Mouse (Mus musculus): ENCODE data around the gene Rab3il1. TPM values are rescaled to one million over a fixed set of nuclear protein-coding genes. Genes with fewer than 3 reads are reported as not detected.

Gene Rab3il1
- polyA plus RNA-seq, 1 experiment, result not detected

- 93% methylated on average over 4 of the region's 4 CpGs for WGBS
- Histone ChIP-seq H3K27ac (ENCODE audit: insufficient read depth, low read depth, low read length) (no peak overlapping the region), H3K4me3 (ENCODE audit: insufficient read depth, low read depth, low read length) (no peak overlapping the region), H3K4me1 (ENCODE audit: control insufficient read depth, insufficient read depth, low read length) (peaks cover 9% of the 10 kb centered on the region)
- TF ChIP-seq POLR2A (IDR thresholded peaks at IDR 0.05; ENCODE audit: insufficient read depth, low read depth, low read length) (no peak), CTCF (IDR thresholded peaks at IDR 0.05; ENCODE audit: insufficient read depth, low read depth, low read length) (no peak)
Observed at GRCm38 (mm10) chr19:10016151-10016550, 14.7 kb downstream of the Rab3il1 start.

- H3K4me3 ChIP-seq (ENCODE audit: insufficient read depth, low read depth, low read length), result peak overlapping the region; percentile 43
- peaks cover 9% of the 10 kb centered on the region for H3K4me1 ChIP-seq (ENCODE audit: control insufficient read depth, insufficient read depth, low read length)
- TF ChIP-seq POLR2A (IDR thresholded peaks at IDR 0.05; ENCODE audit: insufficient read depth, low read depth, low read length), result no peak
- no peak overlapping the region for H3K27ac ChIP-seq (ENCODE audit: insufficient read depth, low read depth, low read length)
- 9% methylated on average over 44 of the region's 44 CpGs for WGBS
Observed at GRCm38 (mm10) chr19:10017637-10018526, 16.4 kb downstream of the Rab3il1 start.

GRCm38 (mm10) chr19:10018527-10018818, 17.0 kb downstream of the Rab3il1 start:
- WGBS, result 11% methylated on average over 3 of the region's 3 CpGs
- H3K27ac ChIP-seq (ENCODE audit: insufficient read depth, low read depth, low read length), result no peak overlapping the region
- peaks cover 9% of the 10 kb centered on the region for H3K4me1 ChIP-seq (ENCODE audit: control insufficient read depth, insufficient read depth, low read length)
- TF ChIP-seq POLR2A (IDR thresholded peaks at IDR 0.05; ENCODE audit: insufficient read depth, low read depth, low read length) (no peak), CTCF (IDR thresholded peaks at IDR 0.05; ENCODE audit: insufficient read depth, low read depth, low read length) (no peak)
- peak overlapping the region; percentile 43 for H3K4me3 ChIP-seq (ENCODE audit: insufficient read depth, low read depth, low read length)

- WGBS, result 82% methylated on average over 4 of the region's 4 CpGs
- Histone ChIP-seq H3K4me1 (ENCODE audit: control insufficient read depth, insufficient read depth, low read length) (peaks cover 9% of the 10 kb centered on the region), H3K4me3 (ENCODE audit: insufficient read depth, low read depth, low read length) (peak overlapping the region; percentile 3; the same call in 1 of the 2 replicates), H3K27ac (ENCODE audit: insufficient read depth, low read depth, low read length) (no peak overlapping the region)
- TF ChIP-seq POLR2A (IDR thresholded peaks at IDR 0.05; ENCODE audit: insufficient read depth, low read depth, low read length) (no peak), CTCF (IDR thresholded peaks at IDR 0.05; ENCODE audit: insufficient read depth, low read depth, low read length) (no peak)
Observed at GRCm38 (mm10) chr19:10019214-10019760, 17.8 kb downstream of the Rab3il1 start.

GRCm38 (mm10) chr19:10021981-10022380, 20.5 kb downstream of the Rab3il1 start:
- no peak overlapping the region for H3K27ac ChIP-seq (ENCODE audit: insufficient read depth, low read depth, low read length)
- H3K4me3 ChIP-seq (ENCODE audit: insufficient read depth, low read depth, low read length), result no peak overlapping the region
- WGBS, result 87% methylated on average over 2 of the region's 2 CpGs
- TF ChIP-seq CTCF (IDR thresholded peaks at IDR 0.05; ENCODE audit: insufficient read depth, low read depth, low read length) (no peak), POLR2A (IDR thresholded peaks at IDR 0.05; ENCODE audit: insufficient read depth, low read depth, low read length) (no peak)
- H3K4me1 ChIP-seq (ENCODE audit: control insufficient read depth, insufficient read depth, low read length), result peaks cover 11% of the 10 kb centered on the region

- Histone ChIP-seq H3K4me3 (ENCODE audit: insufficient read depth, low read depth, low read length) (no peak overlapping the region), H3K4me1 (ENCODE audit: control insufficient read depth, insufficient read depth, low read length) (peaks cover 10% of the 10 kb centered on the region), H3K27ac (ENCODE audit: insufficient read depth, low read depth, low read length) (no peak overlapping the region)
- 64% methylated on average over 5 of the region's 5 CpGs for WGBS
- TF ChIP-seq CTCF (IDR thresholded peaks at IDR 0.05; ENCODE audit: insufficient read depth, low read depth, low read length) (no peak), POLR2A (IDR thresholded peaks at IDR 0.05; ENCODE audit: insufficient read depth, low read depth, low read length) (no peak)
Observed at GRCm38 (mm10) chr19:10022414-10023303, 21.2 kb downstream of the Rab3il1 start.

- WGBS, result 75% methylated on average over 9 of the region's 9 CpGs
- H3K4me1 ChIP-seq (ENCODE audit: control insufficient read depth, insufficient read depth, low read length), result peaks cover 4% of the 10 kb centered on the region
- H3K27ac ChIP-seq (ENCODE audit: insufficient read depth, low read depth, low read length), result no peak overlapping the region
- no peak overlapping the region for H3K4me3 ChIP-seq (ENCODE audit: insufficient read depth, low read depth, low read length)
- TF ChIP-seq POLR2A (IDR thresholded peaks at IDR 0.05; ENCODE audit: insufficient read depth, low read depth, low read length), result no peak
- TF ChIP-seq CTCF (IDR thresholded peaks at IDR 0.05; ENCODE audit: insufficient read depth, low read depth, low read length), result no peak
Observed at GRCm38 (mm10) chr19:10023304-10023758, 21.9 kb downstream of the Rab3il1 start.

GRCm38 (mm10) chr19:10025169-10025875, 23.9 kb downstream of the Rab3il1 start:
- Histone ChIP-seq H3K27ac (ENCODE audit: insufficient read depth, low read depth, low read length) (no peak overlapping the region), H3K4me1 (ENCODE audit: control insufficient read depth, insufficient read depth, low read length) (peaks cover 5% of the 10 kb centered on the region; the same call in 1 of the 2 replicates), H3K4me3 (ENCODE audit: insufficient read depth, low read depth, low read length) (no peak overlapping the region)
- WGBS, result 27% methylated on average over 8 of the region's 8 CpGs
- TF ChIP-seq CTCF (IDR thresholded peaks at IDR 0.05; ENCODE audit: insufficient read depth, low read depth, low read length) (no peak), POLR2A (IDR thresholded peaks at IDR 0.05; ENCODE audit: insufficient read depth, low read depth, low read length) (no peak)

All from olfactory bulb, adult 2 months (tissue).